Mouse (Mus musculus) liver, embryonic 14.5 days (tissue): ENCODE data around the gene Wdr63. TPM values are rescaled to one million over a fixed set of nuclear protein-coding genes. Genes with fewer than 3 reads are reported as not detected.
"Not testable (repeated sequence)": the region's sequence is repeated elsewhere in the genome, so short reads cannot be mapped to it uniquely, and the experiment has no call there.

ENCODE experiments used
- ATAC-seq: fragments of 200-750 bp; cut with Nextera tagmentation; 2 replicates; pipeline ENCODE4 v1.8.0; 2017; ENCODE audit warnings: moderate number of reproducible peaks, mild to moderate bottlenecking, moderate library complexity; ENCODE audit not compliant: insufficient read depth
- DNase-seq, 3 experiments: peaks; one replicate each; pipeline ENCODE4 v3.0.0-alpha.2; 2012 to 2013; ENCODE audit warnings: low read depth in 3 of 3, low spot score in 3 of 3
- H3K27ac ChIP-seq: fragments of 300-500 bp; sonication (generic); 2 replicates; pipeline ENCODE4 v1.5.1; 2014; ENCODE audit warnings: moderate library complexity, mild to moderate bottlenecking, control low read depth, inconsistent platforms
- H3K27me3 ChIP-seq: fragments of 300-500 bp; sonication (generic); 2 replicates; pipeline ENCODE4 v1.6.1; 2014; ENCODE audit warnings: mild to moderate bottlenecking, low read length, moderate library complexity; ENCODE audit not compliant: control insufficient read depth, insufficient read depth
- H3K36me3 ChIP-seq: fragments of 300-500 bp; sonication (generic); replicated peaks from 2 replicates; pipeline ENCODE4 v1.6.1; 2014; ENCODE audit warnings: low read depth; ENCODE audit not compliant: control insufficient read depth, insufficient read depth
- H3K4me1 ChIP-seq, 2 experiments: fragments of 200-500 bp in 1 of 2; fragments of 300-500 bp in 1 of 2; sonication (generic) in 1 of 2; replicated peaks; 2 replicates each; pipeline ENCODE4 v1.6.1; 2012 to 2014; ENCODE audit warnings: antibody characterized with exemption in 1 of 2, inconsistent platforms in 1 of 2, low read length in 1 of 2; ENCODE audit not compliant: control insufficient read depth in 2 of 2, insufficient read depth in 2 of 2
- H3K4me2 ChIP-seq: fragments of 300-500 bp; sonication (generic); 2 replicates; pipeline ENCODE4 v1.6.1; 2014; ENCODE audit warnings: low read depth, mild to moderate bottlenecking, control low read depth, moderate library complexity
- H3K4me3 ChIP-seq, 2 experiments: fragments of 200-500 bp in 1 of 2; fragments of 300-500 bp in 1 of 2; sonication (generic) in 1 of 2; 2 replicates each; pipeline ENCODE4 v1.5.1; 2012 to 2014; ENCODE audit warnings: low read depth in 2 of 2, low read length in 2 of 2, mild to moderate bottlenecking in 2 of 2, control low read depth in 1 of 2, inconsistent platforms in 1 of 2, moderate library complexity in 1 of 2; ENCODE audit not compliant: insufficient read depth in 1 of 2
- H3K9ac ChIP-seq: fragments of 300-500 bp; sonication (generic); replicated peaks from 2 replicates; pipeline ENCODE4 v1.6.1; 2014; ENCODE audit warnings: mild to moderate bottlenecking, control low read depth, moderate library complexity
- H3K9me3 ChIP-seq: fragments of 300-500 bp; sonication (generic); 2 replicates; pipeline ENCODE4 v1.6.1; 2016; ENCODE audit warnings: low read length, mixed read lengths; ENCODE audit not compliant: control insufficient read depth
- CTCF ChIP-seq: IDR thresholded peaks from 2 replicates; pipeline ENCODE4 v1.5.1; 2016; ENCODE audit warnings: antibody characterized with exemption, low read depth, control low read depth
- EP300 ChIP-seq: IDR thresholded peaks from 2 replicates; pipeline ENCODE4 v1.6.1; 2016; ENCODE audit warnings: antibody characterized with exemption, low read depth
- WGBS: fragments of 180-500 bp; shearing (Covaris S2); extraction: QIAGEN DNeasy Blood & Tissue Kit; methylation state at CpG from one replicate; pipeline ENCODE4 v1.1.7; 2014; ENCODE audit not compliant: insufficient replicate concordance; 5-methylcytosine and 5-hydroxymethylcytosine counted together
- polyA plus RNA-seq, 2 experiments: library from polyadenylated mRNA; depleted of rRNA in 1 of 2; stranded (reverse) in 1 of 2; unstranded in 1 of 2; fragments of >200 nt; fragmentation: Nextera tagmentation in 1 of 2; extraction: Ambion mirVana in 1 of 2; gene quantifications; 2 replicates each; pipeline versions ENCODE4 v1.2.1 to v1.2.3; 2012 to 2014

Gene Wdr63
- polyA plus RNA-seq, 2 experiments, result 0.04 to 0.15 TPM

DNA sequence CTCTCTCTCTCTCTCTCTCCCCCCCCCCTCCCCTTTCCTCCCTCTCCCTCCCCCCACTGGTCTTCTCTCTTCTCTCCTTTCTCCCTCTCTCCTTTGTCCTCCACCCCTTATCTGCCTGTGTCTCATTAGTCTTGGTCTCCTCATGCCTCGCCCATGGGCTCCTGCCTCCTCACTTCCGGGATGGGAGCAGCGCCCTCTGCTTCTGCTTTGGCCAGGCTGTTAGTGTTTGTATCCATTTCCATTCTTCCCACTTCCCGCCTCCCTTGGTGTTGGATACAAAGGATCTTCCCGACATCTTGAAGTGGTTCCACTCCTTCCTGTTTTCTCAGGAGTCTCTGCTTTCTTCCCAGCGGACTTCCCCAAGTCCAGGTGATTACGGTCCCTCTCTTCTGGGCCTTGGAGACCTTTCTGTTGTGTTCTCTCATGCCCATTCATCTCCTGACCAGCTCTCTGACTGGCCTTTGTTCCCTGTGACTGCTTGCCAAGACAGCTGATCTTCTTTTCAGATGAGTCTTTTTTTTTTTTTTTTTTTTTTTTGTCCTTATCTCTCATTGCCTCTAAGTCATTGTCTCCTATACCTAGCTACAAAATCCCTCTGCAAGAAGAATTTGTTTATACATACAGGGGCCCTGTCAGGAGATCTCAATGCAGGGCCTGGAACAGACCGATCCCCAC lies 96.2 kb downstream of the Wdr63 start:
- no peak for DNase-seq
- Histone ChIP-seq H3K4me1 (no peaks in the 10 kb centered on the region), H3K4me3 (no peak overlapping the region), H3K4me2 (no peak overlapping the region), H3K27me3 (no peaks in the 10 kb centered on the region), H3K27ac (no peak overlapping the region), H3K36me3 (no peaks in the 10 kb centered on the region), H3K9me3 (no peaks in the 10 kb centered on the region), H3K9ac (no peak overlapping the region)
- 60% methylated on average over 8 of the region's 8 CpGs for WGBS
- 0 out of 2 replicates have a peak, but pooled peaks have one; percentile 5 for TF ChIP-seq CTCF
- TF ChIP-seq EP300, result no peak
- ATAC-seq, result no peak

GRCm38 (mm10) chr3:146010751-146011150 lies 97.2 kb downstream of the Wdr63 start:
- no peak for DNase-seq
- TF ChIP-seq CTCF (no peak), EP300 (no peak)
- whole genome bisulfite sequencing, result 81% methylated on average over 4 of the region's 4 CpGs
- H3K4me1 ChIP-seq, result no peaks in the 10 kb centered on the region
- H3K4me3 ChIP-seq, result no peak overlapping the region
- no peaks in the 10 kb centered on the region for H3K9me3 ChIP-seq
- no peak overlapping the region for H3K4me2 ChIP-seq
- H3K27me3 ChIP-seq, result no peaks in the 10 kb centered on the region
- H3K27ac ChIP-seq, result no peak overlapping the region
- ATAC-seq, result no peak
- no peaks in the 10 kb centered on the region for H3K36me3 ChIP-seq
- no peak overlapping the region for H3K9ac ChIP-seq

DNA sequence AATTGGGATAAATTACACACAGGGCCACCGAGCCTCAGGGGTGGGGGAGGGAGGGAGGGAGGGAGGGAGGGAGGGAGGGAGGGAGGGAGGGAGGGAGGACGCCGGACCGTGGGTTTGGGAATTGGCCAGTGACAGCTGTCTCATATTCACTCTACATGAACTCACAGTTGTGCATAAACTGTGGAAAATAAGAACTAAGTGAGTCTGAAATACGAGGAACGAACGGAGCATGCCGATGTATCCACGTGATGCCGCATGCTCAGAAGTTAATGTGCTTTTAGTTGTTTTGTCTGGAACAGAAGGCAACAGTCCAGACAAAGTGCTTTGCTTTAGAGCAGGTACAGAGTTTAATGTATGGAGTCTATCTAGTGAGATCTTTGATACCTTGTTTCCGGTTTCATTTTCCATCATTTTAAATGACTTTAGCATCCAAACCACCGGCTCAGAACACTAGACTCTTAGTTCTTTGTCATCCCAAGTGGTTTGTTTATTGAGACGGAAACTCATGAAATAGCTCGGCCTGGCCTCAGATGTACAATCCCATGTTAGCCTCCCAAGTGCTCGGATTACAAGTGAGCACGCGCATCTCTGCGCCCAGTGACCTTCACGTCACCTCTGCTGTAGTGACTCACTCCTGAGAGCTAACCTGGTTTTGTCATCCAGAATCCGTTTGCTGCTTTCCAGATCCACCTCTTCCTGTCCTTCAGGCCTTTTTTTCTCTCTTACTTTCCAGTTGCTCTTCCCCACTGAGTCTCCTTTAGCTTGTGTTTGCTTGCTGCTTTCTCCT lies 97.9 kb downstream of the Wdr63 start:
- DNase-seq, result no peak
- Histone ChIP-seq H3K4me2 (no peak overlapping the region), H3K4me3 (no peak overlapping the region), H3K27me3 (no peaks in the 10 kb centered on the region), H3K4me1 (no peaks in the 10 kb centered on the region), H3K9me3 (no peaks in the 10 kb centered on the region), H3K9ac (no peak overlapping the region), H3K36me3 (no peaks in the 10 kb centered on the region), H3K27ac (no peak overlapping the region)
- ATAC-seq, result no peak
- 79% methylated on average over 19 of the region's 20 CpGs for WGBS
- no peak for TF ChIP-seq CTCF
- no peak for TF ChIP-seq EP300

DNA sequence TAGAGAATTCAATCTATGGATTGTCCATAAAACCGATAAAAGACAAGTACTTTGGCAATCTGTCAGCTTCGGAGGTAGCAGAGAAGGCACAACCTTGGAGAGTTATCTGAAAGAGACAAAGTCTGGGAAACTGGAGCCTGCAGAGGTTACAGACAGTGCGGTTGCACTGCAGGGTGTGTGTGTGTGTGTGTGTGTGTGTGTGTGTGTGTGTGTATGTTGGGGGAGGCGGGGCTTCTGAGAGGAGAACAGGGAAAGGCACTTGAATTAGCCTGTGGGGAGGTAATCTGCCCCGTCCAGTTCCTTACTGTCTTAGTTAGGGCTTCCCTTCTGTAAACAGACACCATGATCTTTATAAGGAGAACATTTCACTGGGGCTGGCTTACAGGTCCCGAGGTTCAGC lies 100.1 kb downstream of the Wdr63 start:
- Histone ChIP-seq H3K27ac (no peak overlapping the region), H3K9ac (no peak overlapping the region), H3K4me1 (no peaks in the 10 kb centered on the region), H3K4me3 (no peak overlapping the region), H3K4me2 (no peak overlapping the region), H3K27me3 (no peaks in the 10 kb centered on the region), H3K9me3 (no peaks in the 10 kb centered on the region), H3K36me3 (no peaks in the 10 kb centered on the region)
- no peak for TF ChIP-seq CTCF
- no peak for TF ChIP-seq EP300
- ATAC-seq (no peak), DNase-seq (no peak)
- WGBS, result 70% methylated on average over 6 of the region's 6 CpGs

DNA sequence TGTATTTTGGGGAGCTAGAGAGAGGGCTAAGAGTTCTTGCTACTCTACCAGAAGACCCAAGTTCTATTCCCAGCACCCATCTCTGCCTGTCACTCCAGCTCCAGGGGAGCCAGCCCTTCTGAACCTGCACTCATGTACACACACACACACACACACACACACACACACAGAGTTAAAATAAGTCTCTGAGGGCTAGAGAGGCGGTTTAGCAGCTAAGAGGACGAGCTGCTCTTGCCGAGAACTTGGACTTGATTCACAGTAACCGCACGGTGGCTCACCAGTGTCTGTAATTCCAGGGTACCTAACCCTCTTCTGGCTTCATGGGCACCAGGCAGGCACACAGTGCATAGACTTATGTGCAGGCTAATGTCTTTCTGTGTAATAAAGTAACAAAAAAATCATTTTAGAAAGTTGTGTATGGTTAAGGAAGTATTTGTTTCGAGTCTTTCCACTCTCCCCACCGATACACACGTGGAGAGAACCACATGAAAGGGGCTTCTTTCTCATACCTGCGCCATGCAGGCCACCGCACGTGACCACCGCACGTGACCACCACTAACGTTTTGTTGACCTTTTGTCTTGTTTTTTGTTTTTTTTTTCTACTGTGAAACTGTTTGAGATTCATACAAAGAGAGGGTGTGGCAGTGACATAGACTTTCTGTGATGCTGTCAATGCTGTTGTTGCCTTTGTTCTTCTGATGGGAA lies 103.4 kb downstream of the Wdr63 start:
- no peak overlapping the region for H3K9ac ChIP-seq
- no peaks in the 10 kb centered on the region for H3K4me1 ChIP-seq
- H3K4me2 ChIP-seq, result no peak overlapping the region
- no peaks in the 10 kb centered on the region for H3K36me3 ChIP-seq
- 85% methylated on average over 14 of the region's 14 CpGs for WGBS
- no peaks in the 10 kb centered on the region for H3K27me3 ChIP-seq
- no peak overlapping the region for H3K4me3 ChIP-seq
- no peak overlapping the region for H3K27ac ChIP-seq
- no peaks in the 10 kb centered on the region for H3K9me3 ChIP-seq
- ATAC-seq, result no peak
- TF ChIP-seq EP300 (no peak), CTCF (no peak)
- no peak for DNase-seq

GRCm38 (mm10) chr3:145996539-145996938 lies 111.4 kb downstream of the Wdr63 start:
- not testable (repeated sequence) for H3K27me3 ChIP-seq, H3K36me3 ChIP-seq, H3K27ac ChIP-seq, DNase-seq, H3K4me3 ChIP-seq, H3K4me2 ChIP-seq, H3K9ac ChIP-seq, H3K9me3 ChIP-seq, ATAC-seq, H3K4me1 ChIP-seq
- WGBS, result 68% methylated on average over 4 of the region's 5 CpGs
